Mouse (Mus musculus) adrenal gland, adult 2 months (tissue): ENCODE results near the gene Olfr1360. TPM values are rescaled to one million over a fixed set of nuclear protein-coding genes. Genes with fewer than 3 reads are reported as not detected.
"Not testable (repeated sequence)": the region's sequence is repeated elsewhere in the genome, so short reads cannot be mapped to it uniquely, and the experiment has no call there.

Experiments used
- DNase-seq: peaks from one replicate; pipeline ENCODE4 v3.0.0; 2021
- long read RNA-seq: library from polyadenylated mRNA; stranded (forward); transcript quantifications from one replicate; pipeline ENCODE4 v2.0.0, GENCODE M21; 2021
- polyA plus RNA-seq: library from polyadenylated mRNA; depleted of rRNA; stranded (reverse); fragments of >200 nt; gene quantifications from 2 replicates; pipeline ENCODE4 v1.2.3, GENCODE M21; 2012; rRNA removed
- total RNA-seq, 2 experiments: library from RNA; stranded (reverse); gene quantifications; 2 replicates each; pipeline ENCODE4 v1.2.3; 2021

Olfr1360 gene
- not detected for total RNA-seq
- not detected in 2 replicates for polyA plus RNA-seq
- long read RNA-seq: 0 reads

DNA sequence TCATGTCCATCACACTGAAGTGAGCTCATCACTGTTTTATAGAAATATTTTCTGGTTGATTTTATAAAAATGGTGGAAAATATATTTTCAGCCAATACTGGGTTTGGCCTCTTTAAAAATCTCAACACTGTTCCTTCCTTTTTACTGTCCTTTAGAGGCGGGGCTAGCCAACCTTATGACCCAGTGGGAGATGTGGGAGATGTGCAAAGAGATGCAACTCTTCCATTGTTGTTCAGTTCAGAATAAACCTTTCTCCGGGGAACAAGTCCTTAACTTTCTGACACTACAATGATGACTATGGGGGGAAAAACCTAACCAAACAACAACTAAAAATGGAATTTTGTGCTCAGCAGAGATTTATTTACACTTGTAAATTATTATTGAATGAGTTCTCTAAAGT is at the start of gene Olfr1360:
Olfr1360 (minus strand) TSS at position 101 of the 400 bp plus-strand sequence.
- no peak for DNase-seq

DNA sequence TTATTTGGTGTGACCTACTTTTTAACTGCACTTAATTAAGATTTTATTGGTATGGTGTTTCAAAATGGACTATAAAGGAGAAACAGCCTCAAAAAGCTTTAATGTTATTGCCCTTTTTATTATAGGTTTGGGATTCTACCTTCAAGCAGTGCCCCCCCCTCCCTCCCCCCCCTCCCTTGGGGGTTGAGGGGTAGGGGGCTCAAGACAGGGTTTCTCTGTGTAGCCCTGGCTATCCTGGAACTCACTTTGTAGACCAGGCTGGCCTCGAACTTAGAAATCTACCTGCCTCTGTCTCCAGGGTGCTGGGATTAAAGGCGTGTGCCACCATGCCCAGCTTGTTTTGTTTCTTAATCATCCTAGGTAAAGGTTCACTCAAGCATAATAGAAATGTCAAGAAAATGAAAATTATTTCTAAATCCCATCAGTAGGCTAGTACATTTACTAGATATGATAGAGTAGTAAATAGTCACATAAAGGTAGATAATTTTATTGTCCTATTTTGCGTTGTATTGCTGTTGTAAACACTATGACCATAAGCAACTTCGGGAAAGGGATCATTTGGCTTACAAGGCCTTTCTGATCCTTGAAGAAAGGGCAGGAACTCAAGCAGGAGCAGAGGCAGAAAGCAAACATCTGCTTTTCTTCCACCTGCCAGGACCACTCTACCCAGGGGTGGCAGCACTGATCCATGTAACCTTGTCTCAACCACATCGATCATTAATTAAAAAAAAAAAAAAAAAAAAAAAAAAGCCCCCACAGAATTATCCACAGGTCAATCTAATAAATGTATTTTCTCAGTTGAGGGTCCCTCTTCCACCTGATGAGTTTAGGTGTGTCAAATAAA is 46.0 kb upstream of the Olfr1360 start:
- no peak for DNase-seq

DNA sequence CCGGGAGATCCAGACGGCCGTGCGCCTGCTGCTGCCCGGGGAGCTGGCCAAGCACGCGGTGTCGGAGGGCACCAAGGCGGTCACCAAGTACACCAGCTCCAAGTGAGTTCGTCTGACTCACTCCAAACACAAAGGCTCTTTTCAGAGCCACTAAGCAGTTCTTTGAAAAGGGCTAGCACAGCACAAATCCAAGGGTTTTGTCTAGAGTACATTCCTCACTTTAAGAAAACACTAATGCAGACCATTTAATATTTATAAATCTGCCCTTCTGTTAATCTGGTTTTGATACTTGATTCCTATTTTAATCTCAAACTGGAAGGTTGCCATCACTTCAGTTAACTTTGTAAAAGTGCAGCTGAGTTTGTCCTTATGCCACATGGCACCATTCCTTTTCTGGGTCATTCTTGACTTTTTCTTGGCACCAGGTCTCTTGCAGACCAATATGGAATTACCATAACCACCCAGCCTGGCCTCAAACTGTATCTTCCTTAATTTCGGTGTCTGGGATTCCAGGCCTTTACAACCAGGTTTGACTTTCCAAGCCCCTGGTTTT is 45.2 kb upstream of the Olfr1360 start:
- DNase-seq: no peak

DNA sequence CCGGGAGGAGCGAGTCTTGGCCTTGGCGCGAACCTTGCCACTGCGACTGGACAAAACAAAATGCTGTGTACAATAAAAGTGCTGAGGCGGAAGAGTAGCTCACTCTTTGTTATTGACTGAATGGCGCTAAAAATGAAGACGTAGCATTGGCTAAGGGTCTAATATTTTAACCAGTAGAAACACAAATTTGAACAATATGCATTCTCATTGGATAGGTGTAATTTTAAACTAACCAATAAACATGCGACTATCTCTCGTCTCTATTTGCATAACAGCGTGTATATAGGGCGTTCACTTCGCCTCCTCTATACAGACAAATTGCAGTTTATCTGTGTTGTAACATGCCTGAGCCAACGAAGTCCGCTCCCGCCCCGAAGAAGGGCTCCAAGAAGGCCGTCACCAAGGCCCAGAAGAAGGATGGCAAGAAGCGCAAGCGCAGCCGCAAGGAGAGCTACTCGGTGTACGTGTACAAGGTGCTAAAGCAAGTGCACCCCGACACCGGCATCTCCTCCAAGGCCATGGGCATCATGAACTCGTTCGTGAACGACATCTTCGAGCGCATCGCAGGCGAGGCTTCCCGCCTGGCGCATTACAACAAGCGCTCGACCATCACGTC is 44.7 kb upstream of the Olfr1360 start, which contains the start of gene Hist1h2bm:
Hist1h2bm (plus strand) TSS at position 288 of the 616 bp plus-strand sequence.
- DNase-seq: peak; percentile 69

DNA sequence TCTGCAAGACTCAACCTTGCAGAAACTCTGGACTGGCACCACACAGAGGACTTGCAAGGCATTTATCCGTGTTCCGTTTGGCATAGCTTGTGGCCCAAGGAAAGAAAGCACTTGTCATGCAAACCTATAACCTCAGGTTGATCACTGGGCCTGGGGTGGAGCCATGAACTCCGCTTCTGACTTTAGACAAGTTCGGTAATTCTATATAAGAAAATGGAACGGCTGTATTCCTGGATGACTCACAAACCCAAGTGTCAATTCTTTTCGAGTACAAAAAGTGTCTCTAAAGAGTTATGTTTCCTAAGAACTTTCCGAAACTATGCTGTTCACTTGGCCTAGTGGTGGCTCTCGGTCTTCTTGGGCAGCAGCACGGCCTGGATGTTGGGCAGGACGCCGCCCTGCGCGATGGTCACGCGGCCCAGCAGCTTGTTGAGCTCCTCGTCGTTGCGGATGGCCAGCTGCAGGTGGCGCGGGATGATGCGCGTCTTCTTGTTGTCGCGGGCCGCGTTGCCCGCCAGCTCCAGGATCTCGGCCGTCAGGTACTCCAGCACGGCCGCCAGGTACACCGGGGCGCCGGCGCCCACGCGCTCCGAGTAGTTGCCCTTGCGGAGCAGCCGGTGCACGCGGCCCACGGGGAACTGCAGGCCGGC is 44.0 kb upstream of the Olfr1360 start:
- DNase-seq: not testable (repeated sequence)

DNA sequence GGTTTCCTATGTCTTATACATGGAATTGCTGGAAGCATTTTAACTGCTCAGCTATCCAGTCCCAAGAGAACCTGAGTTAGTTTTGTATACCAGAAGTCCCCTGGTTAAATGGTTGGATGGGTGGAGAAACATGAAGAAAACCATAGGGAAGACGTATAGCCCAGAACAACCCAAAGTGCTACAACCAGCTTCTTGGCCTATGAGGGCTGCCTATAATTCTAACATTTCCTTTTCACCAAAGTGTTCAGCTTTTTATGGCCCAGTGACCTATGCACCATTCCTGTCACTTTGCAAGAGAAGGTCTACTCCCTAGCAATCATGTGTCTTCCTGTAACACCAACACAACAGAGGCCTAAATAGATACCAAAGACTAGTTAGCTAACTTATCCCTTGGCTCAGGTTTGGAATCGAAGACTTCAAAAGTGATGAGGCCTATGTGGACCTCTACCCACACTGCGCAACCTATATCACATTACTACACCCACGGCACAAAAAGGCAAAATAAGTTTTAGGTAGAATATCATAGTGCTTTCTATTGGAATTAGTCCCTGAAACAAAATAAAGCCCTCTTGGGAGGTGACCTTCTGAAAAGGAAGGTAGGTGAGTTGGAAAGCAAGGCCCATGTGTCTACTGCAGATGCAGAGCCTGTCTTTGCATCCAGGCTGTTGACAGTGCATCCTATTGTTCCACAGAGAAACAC is 41.3 kb upstream of the Olfr1360 start:
- no peak for DNase-seq

DNA sequence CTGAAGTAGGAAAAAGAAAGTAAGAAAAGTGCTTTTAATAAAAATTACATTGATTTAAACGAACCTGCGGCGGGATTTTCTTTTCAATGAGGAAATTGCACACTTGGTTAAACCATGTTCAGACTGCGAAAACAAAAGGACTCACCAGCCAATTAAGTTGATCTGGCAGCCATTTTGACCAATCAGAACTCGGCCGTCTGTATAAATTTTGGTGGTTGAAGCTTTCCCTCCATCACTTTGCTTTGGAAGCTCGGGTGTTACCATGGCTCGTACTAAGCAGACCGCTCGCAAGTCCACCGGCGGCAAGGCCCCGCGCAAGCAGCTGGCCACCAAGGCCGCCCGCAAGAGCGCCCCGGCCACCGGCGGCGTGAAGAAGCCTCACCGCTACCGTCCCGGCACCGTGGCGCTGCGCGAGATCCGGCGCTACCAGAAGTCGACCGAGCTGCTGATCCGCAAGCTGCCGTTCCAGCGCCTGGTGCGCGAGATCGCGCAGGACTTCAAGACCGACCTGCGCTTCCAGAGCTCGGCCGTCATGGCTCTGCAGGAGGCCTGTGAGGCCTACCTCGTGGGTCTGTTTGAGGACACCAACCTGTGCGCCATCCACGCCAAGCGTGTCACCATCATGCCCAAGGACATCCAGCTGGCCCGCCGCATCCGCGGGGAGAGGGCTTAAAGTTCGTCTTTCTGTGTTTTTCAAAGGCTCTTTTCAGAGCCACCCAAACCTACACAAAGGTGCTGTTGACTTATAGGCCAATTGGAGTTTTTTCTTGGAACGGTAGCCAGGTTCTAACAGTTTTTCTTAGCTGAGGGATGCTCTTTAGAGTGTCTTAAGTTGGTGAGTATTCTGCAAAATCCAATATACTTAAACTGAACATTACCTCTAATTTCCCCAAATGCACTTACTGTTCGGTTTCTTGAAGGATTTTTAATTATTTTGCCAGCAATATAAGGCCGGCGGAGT is 40.5 kb upstream of the Olfr1360 start, which contains the start of gene Hist1h3h:
Hist1h3h (plus strand) TSS at position 263 of the 961 bp plus-strand sequence.
- DNase-seq: peak; percentile 87

DNA sequence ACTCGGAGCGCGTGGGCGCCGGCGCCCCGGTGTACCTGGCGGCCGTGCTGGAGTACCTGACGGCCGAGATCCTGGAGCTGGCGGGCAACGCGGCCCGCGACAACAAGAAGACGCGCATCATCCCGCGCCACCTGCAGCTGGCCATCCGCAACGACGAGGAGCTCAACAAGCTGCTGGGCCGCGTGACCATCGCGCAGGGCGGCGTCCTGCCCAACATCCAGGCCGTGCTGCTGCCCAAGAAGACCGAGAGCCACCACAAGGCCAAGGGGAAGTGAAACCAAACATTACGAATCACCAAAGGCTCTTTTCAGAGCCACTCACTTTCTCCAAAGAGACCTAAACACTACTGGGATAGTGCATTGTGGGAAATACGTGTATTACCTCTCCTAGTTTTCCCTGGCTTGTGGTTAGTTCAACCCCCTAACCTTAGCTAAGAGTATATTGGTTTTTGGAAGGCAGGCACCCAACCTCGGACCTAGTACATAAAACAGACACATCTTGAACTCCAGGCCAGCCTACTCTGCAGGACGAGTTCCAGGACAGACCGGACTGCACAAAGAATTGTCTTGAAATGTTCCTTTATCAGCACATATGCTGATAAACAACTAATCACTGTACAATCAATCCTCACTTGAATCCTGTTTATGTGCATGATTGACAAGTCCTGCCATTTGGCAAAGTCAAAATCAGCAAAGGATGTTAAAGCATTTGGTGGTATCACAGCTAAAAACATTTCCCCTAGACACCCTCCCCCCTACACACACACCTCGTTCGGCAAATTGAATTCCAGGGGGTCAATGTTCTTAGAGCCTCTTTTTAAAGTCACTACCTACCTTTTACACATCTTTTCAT is 39.6 kb upstream of the Olfr1360 start:
- DNase-seq: peak; percentile 34

DNA sequence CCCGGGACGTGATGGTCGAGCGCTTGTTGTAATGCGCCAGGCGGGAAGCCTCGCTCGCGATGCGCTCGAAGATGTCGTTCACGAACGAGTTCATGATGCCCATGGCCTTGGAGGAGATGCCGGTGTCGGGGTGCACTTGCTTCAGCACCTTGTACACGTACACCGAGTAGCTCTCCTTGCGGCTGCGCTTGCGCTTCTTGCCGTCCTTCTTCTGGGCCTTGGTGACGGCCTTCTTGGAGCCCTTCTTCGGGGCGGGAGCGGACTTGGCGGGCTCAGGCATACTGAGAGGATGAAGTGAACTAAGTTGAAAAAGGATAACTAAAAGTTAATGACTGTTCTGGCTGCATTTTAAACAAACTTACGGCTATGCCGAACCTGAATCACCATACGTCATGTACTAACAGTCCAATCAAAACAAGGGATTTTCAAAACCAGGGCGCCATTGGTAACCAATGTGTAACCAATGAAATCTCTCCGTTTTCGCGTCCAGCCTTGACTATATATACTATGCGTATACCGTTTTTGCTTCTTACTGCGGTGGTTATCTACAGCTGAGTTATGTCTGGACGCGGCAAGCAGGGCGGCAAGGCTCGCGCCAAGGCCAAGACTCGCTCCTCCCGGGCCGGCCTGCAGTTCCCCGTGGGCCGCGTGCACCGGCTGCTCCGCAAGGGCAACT is 38.8 kb upstream of the Olfr1360 start, which contains the start of the genes Hist1h2bl and Hist1h2ai:
Hist1h2bl (minus strand) TSS at position 280 of the 676 bp plus-strand sequence.
Hist1h2ai (plus strand) TSS at position 559 of the 676 bp plus-strand sequence.
- DNase-seq: peak; percentile 88

DNA sequence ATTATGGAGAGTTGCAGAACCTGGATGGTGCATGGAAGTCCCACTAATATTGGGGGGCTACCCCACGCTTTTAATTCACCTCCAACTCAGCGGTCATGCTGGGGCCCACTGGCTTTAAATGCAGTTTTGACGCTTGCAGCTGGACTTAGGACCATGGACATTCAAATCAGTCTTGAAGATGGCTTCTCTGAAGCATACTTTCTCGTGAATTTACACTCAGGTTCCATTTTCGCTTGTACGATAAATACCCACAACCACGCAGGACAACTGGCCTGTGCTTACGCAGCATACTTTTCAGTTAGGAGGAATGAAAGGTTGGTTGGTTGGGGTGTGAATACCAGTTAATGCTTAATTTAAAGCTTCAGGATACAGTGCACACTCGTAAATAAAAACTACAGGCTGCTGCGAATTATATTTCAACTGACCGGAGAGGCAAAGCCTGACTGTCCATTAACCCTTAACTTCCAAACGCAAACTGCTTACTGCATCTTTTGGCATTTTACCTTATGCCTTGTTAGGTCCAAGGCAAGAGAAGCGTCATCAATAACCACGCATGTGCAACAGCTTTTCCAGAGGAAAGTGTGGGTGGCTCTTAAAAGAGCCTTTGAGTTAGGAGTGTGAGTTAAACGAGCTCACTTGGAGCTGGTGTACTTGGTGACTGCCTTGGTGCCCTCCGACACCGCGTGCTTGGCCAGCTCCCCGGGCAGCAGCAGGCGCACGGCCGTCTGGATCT is 38.1 kb upstream of the Olfr1360 start:
- DNase-seq: no peak

DNA sequence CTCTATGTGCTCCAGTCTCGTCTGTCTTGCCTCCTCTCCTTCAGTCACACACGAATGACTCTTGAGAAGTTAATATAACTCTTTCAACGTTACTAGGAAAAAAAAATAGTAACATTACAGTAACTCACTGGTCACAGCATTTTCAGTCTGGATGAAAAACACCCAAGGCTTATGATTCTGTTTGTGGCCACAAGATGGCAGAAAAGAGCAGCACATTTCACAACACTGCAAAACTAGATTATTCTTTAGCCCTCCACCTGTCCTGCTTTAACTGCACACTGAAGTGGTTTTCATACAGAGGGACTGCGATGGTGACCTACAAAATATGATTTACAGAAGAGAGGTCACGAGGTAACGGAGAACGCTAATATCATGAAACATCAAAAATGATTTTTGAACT is 37.5 kb upstream of the Olfr1360 start:
- DNase-seq: peak; percentile 58

DNA sequence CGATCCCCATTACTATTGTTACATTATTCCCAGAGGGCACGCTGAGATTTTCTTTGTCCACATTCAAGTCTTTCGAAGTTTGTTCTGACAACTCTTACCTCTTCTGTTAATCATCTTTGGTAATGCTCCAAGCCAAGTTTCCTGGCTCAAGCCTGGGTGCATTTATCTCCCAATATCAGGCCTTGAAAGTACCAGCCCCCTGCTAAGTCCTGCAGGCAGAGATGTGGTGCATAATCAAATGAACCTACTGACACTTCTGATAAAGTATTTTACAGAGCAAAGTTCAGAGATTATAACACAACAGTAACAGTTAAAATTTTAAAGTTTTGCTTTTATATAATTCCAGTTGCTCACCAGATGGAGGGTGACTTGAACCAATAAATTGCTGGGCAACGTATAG is 34.5 kb upstream of the Olfr1360 start:
- no peak for DNase-seq

DNA sequence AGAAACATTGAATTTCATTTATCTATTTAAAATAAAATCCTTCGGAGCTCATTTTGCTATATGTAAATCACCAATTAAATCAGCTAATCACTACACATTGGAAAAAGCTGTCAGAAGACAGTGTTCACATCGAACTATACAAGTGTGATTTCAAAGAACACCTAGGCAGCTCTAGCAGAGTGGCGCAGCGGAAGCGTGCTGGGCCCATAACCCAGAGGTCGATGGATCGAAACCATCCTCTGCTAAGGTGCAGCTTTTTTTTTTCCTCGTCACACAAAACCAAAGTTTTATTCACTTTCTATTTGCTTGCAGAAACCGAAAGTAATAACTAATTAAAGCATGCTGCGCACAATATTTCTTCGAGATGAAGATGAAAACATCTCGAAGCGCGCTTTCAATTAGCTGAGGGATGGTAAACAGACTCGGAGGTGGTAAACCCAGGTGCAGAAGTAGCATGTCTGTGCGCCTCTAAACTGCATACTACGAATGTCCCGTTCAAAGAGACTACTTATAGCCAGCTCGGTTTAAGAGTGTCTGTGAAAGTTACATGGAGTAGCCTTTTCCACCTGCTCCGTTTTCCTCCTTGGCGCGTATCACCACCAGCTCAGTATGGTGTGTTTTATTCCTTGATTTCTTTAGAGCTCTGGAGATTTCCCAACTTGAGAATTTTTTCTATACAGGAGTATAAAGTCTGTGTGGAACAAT is 33.8 kb upstream of the Olfr1360 start:
- peak; percentile 82 for DNase-seq

DNA sequence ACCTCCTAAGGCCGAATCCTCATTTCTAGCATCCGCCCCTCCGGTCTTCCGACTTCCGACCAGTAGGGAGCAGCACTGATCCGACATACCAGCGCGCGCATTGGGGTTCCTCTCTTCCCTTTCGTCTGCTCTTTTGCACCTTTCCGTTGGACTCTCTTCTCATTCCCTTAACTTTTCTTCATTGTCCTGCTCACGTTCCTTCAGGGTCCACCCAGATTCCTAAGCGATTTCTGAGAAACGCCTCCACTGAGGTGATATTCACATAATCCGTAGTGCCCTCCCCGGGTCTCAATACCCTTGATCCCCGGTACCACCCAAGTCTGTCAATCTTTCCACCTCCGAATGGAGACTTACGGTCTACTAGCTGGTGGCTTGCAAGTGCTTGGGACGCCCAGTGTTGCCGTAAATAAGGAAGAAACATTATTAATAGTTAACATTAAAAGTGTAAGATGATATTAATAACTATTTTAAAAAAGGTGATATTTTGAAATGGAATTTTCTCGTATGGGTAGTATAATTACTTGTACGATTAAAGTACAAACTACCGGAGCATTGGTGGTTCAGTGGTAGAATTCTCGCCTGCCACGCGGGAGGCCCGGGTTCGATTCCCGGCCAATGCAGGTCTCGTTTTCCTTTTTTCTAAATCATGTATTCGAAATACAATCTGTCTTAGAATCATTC is 33.0 kb upstream of the Olfr1360 start:
- DNase-seq: peak; percentile 92

DNA sequence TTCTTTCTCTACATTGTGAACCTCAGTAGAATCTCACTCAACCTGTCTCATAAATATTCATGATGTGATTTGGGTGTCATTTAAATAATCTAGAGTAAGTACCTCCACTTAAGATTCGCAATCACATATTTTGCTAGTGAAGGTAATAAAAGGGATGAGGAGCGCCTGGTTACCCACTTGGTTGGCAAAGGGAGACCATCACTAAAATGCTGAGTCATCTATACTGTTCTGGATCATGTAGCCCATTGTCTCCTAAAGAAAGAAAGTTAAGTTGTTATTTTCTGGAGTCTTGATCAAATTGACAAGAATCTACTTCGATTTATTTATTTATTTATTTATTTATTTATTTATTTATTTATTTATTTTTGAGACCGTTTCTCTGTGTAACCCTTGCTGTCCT is 29.5 kb upstream of the Olfr1360 start:
- DNase-seq: no peak

DNA sequence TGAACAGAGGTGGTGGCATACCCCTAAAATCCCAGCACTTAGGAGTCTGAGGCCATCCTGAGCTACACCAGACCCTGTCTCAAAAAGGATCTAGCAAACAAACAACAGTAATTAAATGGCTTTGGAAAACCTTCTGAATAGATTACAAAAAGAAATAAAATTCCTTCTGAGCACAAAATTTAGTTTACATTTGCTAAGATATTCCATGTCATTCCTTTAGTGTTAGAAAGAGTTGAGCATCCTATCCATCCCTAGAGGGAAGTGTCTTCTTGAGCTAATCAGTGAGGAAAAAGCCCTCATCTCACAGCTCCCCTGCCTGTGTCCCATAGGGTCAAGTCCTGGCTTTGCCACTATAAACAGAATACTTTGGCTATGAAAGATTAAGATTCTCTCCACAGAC is 20.6 kb upstream of the Olfr1360 start, which contains the start of gene Olfr1359:
Olfr1359 (plus strand) TSS at position 301 of the 400 bp plus-strand sequence.
- no peak for DNase-seq

DNA sequence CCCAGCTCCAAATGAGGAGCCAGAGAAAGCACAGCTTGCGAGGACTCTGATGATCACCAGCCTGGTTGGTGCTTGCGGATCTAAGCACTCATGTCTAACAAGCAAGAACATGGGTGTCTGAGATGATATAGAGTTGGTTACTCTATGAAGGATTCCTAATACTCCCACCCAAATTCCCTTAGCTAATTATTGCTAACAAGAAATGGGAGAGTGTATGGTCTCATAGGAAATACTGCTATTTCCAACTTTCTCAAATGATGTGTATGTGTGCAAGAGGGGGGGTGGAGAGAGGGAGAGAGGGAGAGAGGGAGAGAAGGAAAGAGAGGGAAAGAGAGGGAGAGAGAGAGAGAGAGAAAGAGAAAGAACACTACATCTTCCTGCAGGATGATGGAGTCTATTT is 13.9 kb downstream of the Olfr1360 start, which contains the start of gene Olfr1361:
Olfr1361 (minus strand) TSS at position 101 of the 400 bp plus-strand sequence.
- DNase-seq: no peak
